Mouse (Mus musculus) heart, postnatal 10 days (tissue): ENCODE measurements around the gene Lingo3. TPM values are rescaled to one million over a fixed set of nuclear protein-coding genes. Genes with fewer than 3 reads are reported as not detected.

Experiments
- DNase-seq, 2 experiments: peaks; one replicate each; pipeline ENCODE4 v3.0.0; 2021
- intact Hi-C: fragments of 180-260 bp; cut with DNase I; formaldehyde crosslinking; loops from one replicate; pipeline ENCODE4 v1.15.1; 2025
- microRNA-seq, 2 experiments: library from miRNA; unstranded; fragments of <30 nt; microRNA quantifications; one replicate each; pipeline ENCODE4 v1.2.0; 2022
- total RNA-seq, 2 experiments: library from RNA; stranded (reverse); gene quantifications; 2 replicates each; pipeline ENCODE4 v1.2.3; 2021

Lingo3 gene
- total RNA-seq, 2 experiments from 2014 or later = 3.8 to 6.5 TPM

GRCm38 (mm10) chr10:80784871-80785270 lies 59.0 kb downstream of the Lingo3 start:
- intact Hi-C loops = no loop called here
- DNase-seq = no peak

GRCm38 (mm10) chr10:80784302-80784701 lies 59.5 kb downstream of the Lingo3 start:
- intact Hi-C loops = no loop called here
- DNase-seq = no peak

Small RNAs within 50 kb of the gene (microRNA-seq; reads per million reads assigned to microRNA genes)
- 4.9 to 5.7 reads per million in 2 experiments for gene Mir1982

Other genes with a start within 250 kb of the Lingo3 start
- gene Scamp4, start 241.2 kb downstream of the Lingo3 start, total RNA-seq = 10 to 100 TPM; 25.9 to 27.8 TPM
- 1 to 10 TPM; 1.2 to 1.8 TPM for gene Adat3, start 241.2 kb downstream of the Lingo3 start, total RNA-seq
- gene Gm49322, start 238.0 kb downstream of the Lingo3 start, total RNA-seq = 1 to 10 TPM in 1 of 2 experiments, under 1 TPM in 1; 0.98 to 1.2 TPM
- gene Csnk1g2, start 221.2 kb downstream of the Lingo3 start, total RNA-seq = 100 to 1,000 TPM; 137 to 141 TPM
- 10 to 100 TPM; 42.2 to 46.4 TPM for gene Btbd2, start 187.0 kb downstream of the Lingo3 start, total RNA-seq
- 100 to 1,000 TPM; 143 to 159 TPM for gene Mknk2, start 165.9 kb downstream of the Lingo3 start, total RNA-seq
- 10 to 100 TPM; 10.1 to 11.3 TPM for gene Mob3a, start 142.1 kb downstream of the Lingo3 start, total RNA-seq
- 1 to 10 TPM; 2.9 to 4.1 TPM for gene Izumo4, start 141.9 kb downstream of the Lingo3 start, total RNA-seq
- 10 to 100 TPM; 47.6 to 52.5 TPM for gene Ap3d1, start 101.8 kb downstream of the Lingo3 start, total RNA-seq
- 10 to 100 TPM; 66.3 to 67.6 TPM for gene Dot1l, start 88.8 kb downstream of the Lingo3 start, total RNA-seq
- 10 to 100 TPM; 36.8 to 41.4 TPM for gene Sf3a2, start 45.8 kb downstream of the Lingo3 start, total RNA-seq
- 10 to 100 TPM; 32.6 to 32.9 TPM for gene Plekhj1, start 45.4 kb downstream of the Lingo3 start, total RNA-seq
- under 1 TPM; 0.41 to 0.45 TPM for gene Amh, start 38.8 kb downstream of the Lingo3 start, total RNA-seq
- gene Jsrp1, start 30.5 kb downstream of the Lingo3 start, total RNA-seq = under 1 TPM in 1 of 2 experiments, not detected in 1; 0.74 TPM
- gene Oaz1, start 17.4 kb downstream of the Lingo3 start, total RNA-seq = 1,000 to 10,000 TPM; 1,023 to 1,076 TPM
- gene Lsm7, start 11.2 kb upstream of the Lingo3 start, total RNA-seq = 10 to 100 TPM; 23.6 to 28.2 TPM
- gene Sppl2b, start 11.2 kb upstream of the Lingo3 start, total RNA-seq = 10 to 100 TPM; 26.0 to 27.7 TPM
- not detected for gene Tmprss9, start 27.8 kb upstream of the Lingo3 start, total RNA-seq
- 100 to 1,000 TPM; 163 to 175 TPM for gene Timm13, start 56.9 kb upstream of the Lingo3 start, total RNA-seq
- 10 to 100 TPM; 10.2 to 11.9 TPM for gene Lmnb2, start 74.2 kb upstream of the Lingo3 start, total RNA-seq
- 10 to 100 TPM; 11.5 to 18.3 TPM for gene Gadd45b, start 86.0 kb upstream of the Lingo3 start, total RNA-seq
- gene Gng7, start 170.9 kb upstream of the Lingo3 start, total RNA-seq = 1 to 10 TPM in 1 of 2 experiments, under 1 TPM in 1; 0.67 to 1.1 TPM
- gene Diras1, start 181.6 kb upstream of the Lingo3 start, total RNA-seq = not detected
- gene Slc39a3, start 193.4 kb upstream of the Lingo3 start, total RNA-seq = 10 to 100 TPM; 11.5 to 13.0 TPM
- gene Sgta, start 216.1 kb upstream of the Lingo3 start, total RNA-seq = 100 to 1,000 TPM; 103 to 106 TPM
- 10 to 100 TPM; 11.5 to 14.9 TPM for gene Thop1, start 226.0 kb upstream of the Lingo3 start, total RNA-seq